Mouse (Mus musculus): ENCODE measurements around the gene Il11ra1. TPM values are rescaled to one million over a fixed set of nuclear protein-coding genes. Genes with fewer than 3 reads are reported as not detected.

The Il11ra1 gene
- total RNA-seq, 2 experiments from 2014 or later, result 44.7 to 53.1 TPM

- peak; percentile 73 for DNase-seq (ENCODE audit: low spot score)
These were observed 8.5 kb downstream of the Il11ra1 start for GRCm38 (mm10) chr4:41708192-41708745.

- no peak for DNase-seq (ENCODE audit: low spot score)
These were observed 10.4 kb downstream of the Il11ra1 start for GRCm38 (mm10) chr4:41710229-41710628.

- no peak for DNase-seq (ENCODE audit: low spot score)
These were observed 12.1 kb downstream of the Il11ra1 start for GRCm38 (mm10) chr4:41711705-41712375.

- DNase-seq (ENCODE audit: low spot score), result peak; percentile 74
These were observed 12.8 kb downstream of the Il11ra1 start for GRCm38 (mm10) chr4:41712421-41713196.

GRCm38 (mm10) chr4:41713197-41714067 lies 13.6 kb downstream of the Il11ra1 start, which contains the start of gene Rpp25l:
Rpp25l (minus strand) TSS chr4:41713534.
- peak; percentile 78 for DNase-seq (ENCODE audit: low spot score)

- DNase-seq (ENCODE audit: low spot score), result peak; percentile 73
These were observed 14.5 kb downstream of the Il11ra1 start for GRCm38 (mm10) chr4:41714276-41714675.

- no peak for DNase-seq (ENCODE audit: low spot score)
These were observed 15.3 kb downstream of the Il11ra1 start for GRCm38 (mm10) chr4:41715082-41715481.

GRCm38 (mm10) chr4:41715596-41715995 lies 15.8 kb downstream of the Il11ra1 start:
- DNase-seq (ENCODE audit: low spot score), result no peak

GRCm38 (mm10) chr4:41716834-41717233 lies 17.0 kb downstream of the Il11ra1 start:
- DNase-seq (ENCODE audit: low spot score), result no peak

GRCm38 (mm10) chr4:41722918-41723351 lies 23.1 kb downstream of the Il11ra1 start, which contains the start of gene Dctn3:
Dctn3 (minus strand) TSS chr4:41723170.
- DNase-seq (ENCODE audit: low spot score), result peak; percentile 91

GRCm38 (mm10) chr4:41726826-41727621 lies 27.2 kb downstream of the Il11ra1 start:
- no peak for DNase-seq (ENCODE audit: low spot score)

- DNase-seq (ENCODE audit: low spot score), result no peak
These were observed 31.4 kb downstream of the Il11ra1 start, which contains the start of gene Arid3c for GRCm38 (mm10) chr4:41731052-41731765. Arid3c (minus strand) TSS chr4:41731142.

GRCm38 (mm10) chr4:41737602-41738255 lies 37.9 kb downstream of the Il11ra1 start:
- DNase-seq (ENCODE audit: low spot score), result peak; percentile 75

- DNase-seq (ENCODE audit: low spot score), result no peak
These were observed 38.4 kb downstream of the Il11ra1 start for GRCm38 (mm10) chr4:41738256-41738603.

- DNase-seq (ENCODE audit: low spot score), result no peak
These were observed 39.5 kb downstream of the Il11ra1 start for GRCm38 (mm10) chr4:41739260-41739659.

GRCm38 (mm10) chr4:41740380-41741157 lies 40.8 kb downstream of the Il11ra1 start:
- DNase-seq (ENCODE audit: low spot score), result peak; percentile 50

- peak; percentile 94 for DNase-seq (ENCODE audit: low spot score)
These were observed 41.4 kb downstream of the Il11ra1 start for GRCm38 (mm10) chr4:41741158-41741560.

GRCm38 (mm10) chr4:41744131-41744530 lies 44.3 kb downstream of the Il11ra1 start:
- DNase-seq (ENCODE audit: low spot score), result no peak

All from gastrocnemius, adult 18-20 months (tissue).